Mouse (Mus musculus): ENCODE results near the gene Ddx3x.
"Not testable (repeated sequence)": the region's sequence is repeated elsewhere in the genome, so short reads cannot be mapped to it uniquely, and the experiment has no call there.

The Ddx3x gene

DNA sequence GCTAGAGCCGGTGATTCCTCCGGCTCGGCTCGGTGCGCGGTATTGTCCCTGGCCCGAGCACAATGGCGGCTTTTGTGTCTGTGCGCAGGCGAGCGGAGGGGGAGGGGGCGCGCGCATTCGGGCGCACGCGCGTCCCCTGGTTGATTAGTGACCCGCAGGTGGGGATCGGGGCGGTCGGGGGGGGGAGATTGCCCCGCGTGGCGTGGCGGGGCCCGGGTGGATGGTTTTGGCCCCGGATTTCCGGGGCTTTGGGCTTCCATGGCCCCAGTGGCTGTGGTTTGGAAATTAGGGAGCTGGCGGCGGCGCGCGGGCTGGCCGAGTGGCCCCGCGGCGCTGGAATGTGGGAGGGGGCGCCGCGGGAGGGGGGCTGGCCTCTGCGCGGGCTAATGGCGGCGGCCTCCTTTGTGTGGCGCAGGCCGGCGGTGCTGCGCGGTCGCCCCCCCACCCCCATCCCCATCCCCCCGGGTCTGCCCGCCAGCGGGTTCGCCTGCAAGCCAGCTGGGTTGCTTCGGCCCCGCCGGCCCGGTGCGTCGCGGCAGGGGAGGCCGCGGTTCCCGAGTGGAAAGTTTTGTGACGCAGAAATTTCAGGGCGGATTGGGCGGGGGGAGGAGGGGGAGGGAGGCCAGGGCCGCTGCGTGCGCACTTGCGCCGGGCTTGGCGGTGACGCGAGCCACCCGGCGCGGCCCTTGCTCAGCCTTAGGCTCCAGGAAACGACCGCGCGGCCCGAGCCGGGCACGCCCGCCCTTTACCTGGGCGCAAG, 739 bp downstream of the Ddx3x start:
- DNase-seq: peak; percentile 76

DNA sequence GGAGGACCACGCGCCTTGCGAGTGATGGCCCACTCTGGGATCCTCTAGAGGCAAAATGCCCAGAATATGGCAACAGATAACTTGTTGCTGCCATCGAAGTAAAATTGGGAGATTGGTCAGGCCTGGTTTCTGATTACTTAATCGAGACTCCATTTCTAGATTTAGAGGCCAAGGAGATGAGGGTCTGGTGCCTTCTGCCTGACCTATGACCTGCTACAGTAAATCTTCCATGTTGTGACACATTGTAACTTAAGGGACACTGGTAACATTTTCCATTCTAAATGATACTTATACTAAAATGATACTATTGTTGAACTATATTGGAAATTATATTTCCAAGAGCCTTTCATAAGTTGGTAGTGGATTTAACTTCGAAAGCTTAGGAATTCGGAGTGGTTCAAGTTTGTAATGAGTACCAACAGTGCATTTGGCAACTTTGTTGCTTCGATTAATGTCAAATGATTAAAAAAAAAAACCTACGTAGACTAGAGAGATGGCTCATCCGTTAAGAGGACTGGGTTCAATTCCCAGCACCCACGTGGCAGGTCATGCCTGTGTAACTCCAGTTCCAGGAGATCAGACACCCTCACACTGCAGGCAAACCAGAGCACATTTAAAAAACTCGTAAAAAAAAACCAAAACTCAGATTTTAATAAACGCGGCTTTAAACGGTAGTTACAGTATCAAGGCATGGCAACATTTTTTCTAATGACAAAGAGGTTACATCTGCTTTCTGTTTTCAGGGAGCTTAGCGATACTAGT, 1.5 kb downstream of the Ddx3x start:
- no peak for DNase-seq

DNA sequence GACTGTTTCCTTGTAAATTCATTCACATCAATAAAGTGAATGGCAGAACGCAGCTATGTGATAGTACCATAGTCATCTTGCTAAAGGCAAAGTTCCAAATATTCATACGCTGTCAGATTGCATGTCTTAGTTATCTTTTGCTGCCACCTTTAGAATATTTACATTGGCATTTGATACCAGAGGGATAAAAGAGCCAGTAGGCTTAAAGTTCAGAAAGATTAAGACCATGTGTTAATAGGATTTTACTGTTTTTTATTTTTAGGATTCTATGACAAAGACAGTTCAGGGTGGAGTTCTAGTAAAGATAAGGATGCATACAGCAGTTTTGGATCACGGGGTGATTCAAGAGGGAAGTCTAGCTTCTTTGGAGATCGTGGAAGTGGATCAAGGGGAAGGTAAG, 5.0 kb downstream of the Ddx3x start:
- DNase-seq: no peak

DNA sequence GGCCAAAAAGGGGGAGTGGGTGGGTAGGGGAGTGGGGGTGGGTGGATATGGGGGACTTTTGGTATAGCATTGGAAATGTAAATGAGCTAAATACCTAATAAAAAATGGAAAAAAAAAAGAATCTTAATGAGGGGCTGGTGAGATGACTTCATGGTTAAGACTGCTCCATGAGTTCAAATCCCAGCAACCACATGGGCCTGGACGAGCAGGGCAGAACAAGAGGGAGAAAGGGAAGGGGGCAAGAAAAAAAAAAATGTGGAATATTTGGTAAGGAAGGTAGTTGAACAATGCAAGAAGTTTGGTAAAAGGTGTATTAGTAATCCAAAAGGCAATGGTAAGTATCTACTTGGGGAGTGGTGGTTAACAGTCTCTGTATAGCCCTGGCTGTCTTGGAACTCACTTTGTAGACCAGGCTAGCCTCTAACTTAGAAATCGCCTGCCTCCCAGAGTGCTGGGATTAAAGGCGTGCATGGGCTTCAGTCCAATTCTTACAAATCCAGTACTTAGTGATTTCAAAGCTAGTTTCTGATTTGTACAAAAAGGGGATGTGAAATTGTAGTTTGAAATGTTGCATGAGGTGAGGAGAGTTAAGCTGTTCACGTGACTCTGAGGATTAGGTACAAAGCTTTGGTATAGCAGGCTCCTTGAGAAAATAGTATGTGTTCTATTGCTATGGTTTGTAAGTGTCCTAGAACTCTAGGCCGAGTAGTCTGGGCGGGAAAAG, 13.9 kb downstream of the Ddx3x start:
- DNase-seq: no peak

DNA sequence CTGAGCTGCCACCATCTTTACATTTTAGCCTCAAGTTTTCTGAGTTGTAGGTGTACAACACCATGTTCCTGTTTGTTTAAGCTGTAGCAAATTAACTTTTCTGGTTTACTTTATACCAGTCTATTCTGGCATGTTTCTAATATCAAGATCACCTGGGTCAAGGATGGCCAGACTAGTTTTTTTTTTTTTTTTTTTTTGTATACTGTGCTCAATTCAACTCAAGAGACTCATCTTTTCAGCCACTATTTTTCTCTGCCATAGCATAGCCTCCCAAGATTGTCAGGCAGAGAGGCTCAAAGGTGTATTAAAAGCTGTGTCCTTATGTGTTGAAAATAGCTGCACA, 14.4 kb downstream of the Ddx3x start:
- no peak for DNase-seq

DNA sequence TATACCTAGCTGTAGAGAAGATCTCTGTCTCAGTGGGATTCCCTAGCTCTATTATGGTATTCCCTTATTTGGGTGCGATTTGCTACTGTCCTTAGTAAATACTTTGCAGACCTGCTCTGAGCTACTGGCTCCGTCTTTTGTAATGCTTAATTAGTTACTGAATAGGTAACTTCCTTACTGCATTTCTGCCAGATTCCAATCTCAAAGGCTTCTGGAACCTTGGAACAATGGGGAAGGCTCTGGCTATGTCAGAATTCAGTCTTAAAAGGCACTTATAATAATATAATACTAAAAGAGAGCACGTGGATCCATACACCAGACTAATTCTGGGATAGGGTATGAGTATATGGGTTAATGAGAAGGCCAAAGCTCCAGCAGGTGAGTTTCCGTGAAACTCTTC, 15.5 kb downstream of the Ddx3x start:
- DNase-seq: not testable (repeated sequence)

DNA sequence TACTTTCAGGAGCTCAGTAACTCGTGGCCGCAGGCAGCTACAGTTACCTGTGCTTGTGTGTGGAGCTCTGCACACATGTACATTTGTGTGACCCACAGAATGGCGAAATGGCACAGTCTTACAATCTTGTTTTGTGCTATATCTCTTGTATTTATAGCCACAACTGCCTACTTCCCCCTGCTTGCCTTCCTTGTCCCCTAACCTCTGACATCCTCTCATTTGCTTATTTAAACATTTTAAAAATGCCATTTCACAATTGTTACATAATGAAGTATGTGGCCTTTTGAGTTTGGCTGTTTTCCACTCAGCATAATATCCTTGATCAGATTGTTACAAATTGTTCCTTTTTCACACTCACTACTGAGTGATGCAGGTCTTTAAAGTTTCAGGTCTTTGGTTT, 25.4 kb downstream of the Ddx3x start:
- no peak for DNase-seq

DNA sequence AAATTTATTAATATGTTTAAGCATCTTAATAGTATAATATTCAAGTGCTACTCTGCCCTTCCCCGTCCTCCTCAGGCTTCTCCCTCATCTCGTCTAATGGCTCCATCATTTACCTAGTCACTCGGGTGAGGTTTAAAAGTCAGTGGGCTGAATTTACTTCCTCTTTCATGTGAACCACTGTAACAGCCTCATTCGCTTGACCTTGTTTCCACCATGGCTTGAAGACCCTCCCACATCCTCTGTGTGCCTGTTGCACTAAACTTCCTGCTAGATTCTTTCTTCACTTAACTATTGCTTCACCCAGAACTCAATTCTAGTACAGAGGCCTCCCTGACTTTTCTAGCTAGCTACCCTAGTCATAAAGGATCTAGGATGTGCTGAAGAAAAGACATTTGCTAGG, 30.6 kb downstream of the Ddx3x start:
- DNase-seq: no peak

DNA sequence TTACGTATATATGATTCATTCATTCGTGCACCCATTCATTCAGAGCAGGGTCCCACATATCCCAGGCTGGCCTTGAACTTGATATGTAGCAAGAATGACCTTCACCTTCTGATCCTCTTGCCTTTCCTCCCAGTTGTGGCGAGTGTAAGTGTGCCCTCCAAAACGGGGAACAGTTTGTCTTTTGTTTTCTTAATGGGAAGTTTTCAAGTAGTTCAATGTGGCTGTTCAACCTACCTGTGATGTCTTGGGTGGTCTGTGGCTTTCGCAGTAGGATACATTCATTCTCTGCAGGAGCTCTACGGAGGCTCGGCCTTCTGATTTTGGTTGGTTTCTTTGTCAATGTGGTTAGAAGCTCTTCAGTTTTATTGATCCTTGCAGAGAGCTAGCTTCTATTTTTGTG, 48.8 kb downstream of the Ddx3x start:
- no peak for DNase-seq
